Mouse (Mus musculus): ENCODE results near the gene Krt14. TPM values are rescaled to one million over a fixed set of nuclear protein-coding genes. Genes with fewer than 3 reads are reported as not detected.

The Krt14 gene
- polyA plus RNA-seq, 1 experiment from 2014 or later: 4.3 TPM

DNA sequence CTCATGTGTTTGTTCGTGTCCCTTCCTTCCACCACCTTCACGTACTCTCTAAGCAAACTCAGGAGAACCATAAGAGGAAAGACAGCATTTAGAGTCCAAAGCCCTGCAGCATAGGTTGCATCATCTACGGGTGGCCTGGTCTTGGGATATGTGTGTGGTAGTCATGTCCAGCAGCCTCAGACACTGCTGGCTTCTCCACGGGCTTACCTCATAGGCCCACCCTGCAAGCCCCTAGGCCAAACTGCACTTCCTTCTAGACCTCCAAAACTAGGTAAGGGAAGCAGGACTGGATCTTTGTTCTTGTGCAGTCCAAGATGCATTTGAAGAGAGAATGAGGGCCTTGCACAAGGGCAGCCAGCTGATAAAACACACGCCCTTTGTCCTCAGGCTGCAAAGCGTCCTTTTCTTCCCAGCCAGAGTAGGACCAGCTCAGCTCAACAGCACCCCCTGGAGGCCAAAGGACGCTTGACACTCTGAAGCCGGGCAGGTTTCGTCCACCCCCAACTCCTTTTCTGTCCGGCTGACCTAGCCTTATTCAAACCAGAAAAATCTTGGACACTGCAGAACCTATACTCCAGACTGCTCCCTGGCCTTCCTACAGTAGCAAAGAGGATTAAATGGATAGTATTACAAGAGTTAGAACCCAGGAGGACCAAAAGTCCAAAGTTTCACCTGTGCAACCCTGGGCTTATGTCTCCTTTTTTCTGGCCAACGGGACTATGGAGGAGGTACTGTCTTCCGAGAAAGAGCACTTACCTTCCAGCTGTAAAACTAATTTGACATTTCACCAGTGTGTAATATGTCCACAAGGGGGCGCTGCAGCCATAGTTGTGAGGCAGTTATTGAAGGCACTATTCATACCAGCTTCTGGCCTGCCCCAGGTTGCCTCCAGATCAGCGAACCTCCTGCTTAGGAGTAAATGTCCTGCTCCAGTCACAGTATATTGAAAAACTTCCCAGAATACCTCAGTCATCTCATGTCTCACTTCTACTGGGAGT lies 38.3 kb downstream of the Krt14 start:
- 30% methylated on average over 14 of the region's 14 CpGs for WGBS
- no peak overlapping the region for H3K4me2 ChIP-seq (ENCODE audit: low read length)
- ATAC-seq (replicated peaks; ENCODE audit: low FRiP score, low read depth): peak; percentile 45; the same call in 1 of the 2 replicates
- H3K27me3 ChIP-seq (ENCODE audit: insufficient read depth, low read length): no peaks in the 10 kb centered on the region
- TF ChIP-seq CTCF (IDR thresholded peaks at IDR 0.05; ENCODE audit: low read depth): peak; percentile 77
- H3K4me1 ChIP-seq (replicated peaks; ENCODE audit: insufficient read depth, low read length): no peaks in the 10 kb centered on the region
- H3K27ac ChIP-seq: no peak overlapping the region
- H3K9ac ChIP-seq (ENCODE audit: low read depth, low read length): no peak overlapping the region
- no peaks in the 10 kb centered on the region for H3K36me3 ChIP-seq (ENCODE audit: insufficient read depth, low read length)
- H3K9me3 ChIP-seq (replicated peaks; ENCODE audit: low read length): no peaks in the 10 kb centered on the region
- peak; percentile 82 for DNase-seq (ENCODE audit: low spot score)
- no peak overlapping the region for H3K4me3 ChIP-seq (replicated peaks; ENCODE audit: low read depth, low read length)

GRCm38 (mm10) chr11:100168071-100168470 lies 39.3 kb downstream of the Krt14 start:
- Histone ChIP-seq H3K9me3 (replicated peaks; ENCODE audit: low read length) (no peaks in the 10 kb centered on the region), H3K27ac (no peak overlapping the region), H3K36me3 (ENCODE audit: insufficient read depth, low read length) (no peaks in the 10 kb centered on the region), H3K4me3 (replicated peaks; ENCODE audit: low read depth, low read length) (no peak overlapping the region), H3K27me3 (ENCODE audit: insufficient read depth, low read length) (no peaks in the 10 kb centered on the region), H3K4me2 (ENCODE audit: low read length) (no peak overlapping the region), H3K4me1 (replicated peaks; ENCODE audit: insufficient read depth, low read length) (no peaks in the 10 kb centered on the region), H3K9ac (ENCODE audit: low read depth, low read length) (no peak overlapping the region)
- peak; percentile 17; the same call in 1 of the 2 replicates for TF ChIP-seq CTCF (IDR thresholded peaks at IDR 0.05; ENCODE audit: low read depth)
- WGBS: 37% methylated on average over 8 of the region's 8 CpGs
- DNase-seq (ENCODE audit: low spot score): peak; percentile 27
- ATAC-seq (replicated peaks; ENCODE audit: low FRiP score, low read depth): peak; percentile 53

DNA sequence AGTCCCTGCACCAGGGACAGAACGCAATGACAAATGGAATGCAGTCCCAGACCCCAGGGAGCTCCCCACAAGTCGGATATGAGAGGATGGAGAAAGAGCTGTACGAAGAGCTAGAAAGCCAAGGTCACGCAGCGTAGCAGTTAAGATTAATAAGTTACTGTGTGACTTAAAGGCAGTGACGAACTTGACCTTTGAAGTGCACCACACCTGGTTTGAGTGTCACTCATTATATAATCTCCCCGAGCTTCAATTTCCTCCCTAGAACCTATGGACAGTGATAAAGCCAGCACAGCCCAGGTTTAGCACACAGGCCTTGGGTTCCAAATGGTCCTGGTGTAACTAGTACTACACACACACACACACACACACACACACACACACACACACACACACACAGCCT lies 43.0 kb downstream of the Krt14 start:
- DNase-seq (ENCODE audit: low spot score): no peak
- Histone ChIP-seq H3K9ac (ENCODE audit: low read depth, low read length) (no peak overlapping the region), H3K27me3 (ENCODE audit: insufficient read depth, low read length) (no peaks in the 10 kb centered on the region), H3K36me3 (ENCODE audit: insufficient read depth, low read length) (no peaks in the 10 kb centered on the region), H3K4me2 (ENCODE audit: low read length) (no peak overlapping the region), H3K27ac (no peak overlapping the region; the same call in 1 of the 2 replicates), H3K4me1 (replicated peaks; ENCODE audit: insufficient read depth, low read length) (no peaks in the 10 kb centered on the region), H3K4me3 (replicated peaks; ENCODE audit: low read depth, low read length) (no peak overlapping the region), H3K9me3 (replicated peaks; ENCODE audit: low read length) (no peaks in the 10 kb centered on the region)
- TF ChIP-seq CTCF (IDR thresholded peaks at IDR 0.05; ENCODE audit: low read depth): no peak
- 29% methylated on average over 7 of the region's 7 CpGs for WGBS
- ATAC-seq (replicated peaks; ENCODE audit: low FRiP score, low read depth): no peak

DNA sequence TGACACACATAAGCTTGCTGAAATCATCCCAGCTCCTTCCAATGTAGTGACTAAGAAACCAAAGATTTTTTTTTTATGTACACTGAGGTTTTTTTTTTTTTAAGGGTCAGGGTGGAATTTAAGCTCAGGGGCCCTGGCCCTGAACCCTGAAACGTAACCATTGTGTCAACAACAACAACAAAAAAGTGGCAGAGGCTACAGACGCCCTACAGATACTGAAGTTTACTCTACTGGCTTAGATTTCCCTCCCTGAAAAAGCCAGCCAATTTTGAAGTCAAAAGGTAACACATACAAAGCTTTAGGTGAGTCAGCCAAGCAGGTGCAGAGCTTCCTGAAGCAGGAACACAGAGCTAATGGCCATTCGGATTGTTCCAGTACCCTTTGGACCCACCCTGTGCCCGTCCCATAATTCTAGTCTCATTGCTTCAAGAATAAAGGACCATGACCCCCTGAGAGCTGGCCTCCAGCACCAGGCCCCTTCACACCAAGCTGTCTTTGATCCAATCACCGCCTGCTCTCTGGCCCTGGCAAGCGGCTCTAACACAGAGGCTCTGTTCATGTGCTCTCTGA lies 49.4 kb downstream of the Krt14 start:
- Histone ChIP-seq H3K4me3 (replicated peaks; ENCODE audit: low read depth, low read length) (no peak overlapping the region), H3K9me3 (replicated peaks; ENCODE audit: low read length) (no peaks in the 10 kb centered on the region), H3K27ac (no peak overlapping the region), H3K4me2 (ENCODE audit: low read length) (no peak overlapping the region), H3K27me3 (ENCODE audit: insufficient read depth, low read length) (no peaks in the 10 kb centered on the region), H3K36me3 (ENCODE audit: insufficient read depth, low read length) (no peaks in the 10 kb centered on the region), H3K4me1 (replicated peaks; ENCODE audit: insufficient read depth, low read length) (no peaks in the 10 kb centered on the region), H3K9ac (ENCODE audit: low read depth, low read length) (no peak overlapping the region)
- no peak for DNase-seq (ENCODE audit: low spot score)
- 53% methylated on average over 6 of the region's 6 CpGs for WGBS
- TF ChIP-seq CTCF (IDR thresholded peaks at IDR 0.05; ENCODE audit: low read depth): no peak
- no peak for ATAC-seq (replicated peaks; ENCODE audit: low FRiP score, low read depth)

DNA sequence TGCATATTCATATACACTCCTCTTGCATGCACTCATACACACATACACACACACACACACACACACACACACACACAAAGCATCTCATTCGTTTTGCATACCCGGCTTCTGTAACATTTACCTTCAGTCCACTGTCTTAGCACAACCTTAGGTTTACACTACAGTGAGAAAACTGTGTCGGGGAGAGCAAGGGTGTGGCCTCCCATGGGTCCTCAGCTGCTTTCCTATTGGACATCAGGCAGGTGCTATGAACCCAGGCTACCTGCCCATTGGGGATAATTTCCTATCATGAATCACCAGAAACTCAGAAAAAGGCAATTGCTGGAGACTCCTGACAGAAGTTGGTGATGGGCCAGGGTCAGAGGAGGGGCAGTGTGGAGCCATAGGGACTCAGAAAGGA lies 50.0 kb downstream of the Krt14 start:
- H3K27me3 ChIP-seq (ENCODE audit: insufficient read depth, low read length): no peaks in the 10 kb centered on the region
- no peaks in the 10 kb centered on the region for H3K36me3 ChIP-seq (ENCODE audit: insufficient read depth, low read length)
- no peak overlapping the region for H3K4me3 ChIP-seq (replicated peaks; ENCODE audit: low read depth, low read length)
- no peak overlapping the region for H3K27ac ChIP-seq
- no peak for DNase-seq (ENCODE audit: low spot score)
- no peak for TF ChIP-seq CTCF (IDR thresholded peaks at IDR 0.05; ENCODE audit: low read depth)
- 79% methylated on average over 3 of the region's 3 CpGs for WGBS
- H3K4me2 ChIP-seq (ENCODE audit: low read length): no peak overlapping the region
- H3K9me3 ChIP-seq (replicated peaks; ENCODE audit: low read length): no peaks in the 10 kb centered on the region
- H3K4me1 ChIP-seq (replicated peaks; ENCODE audit: insufficient read depth, low read length): no peaks in the 10 kb centered on the region
- no peak overlapping the region for H3K9ac ChIP-seq (ENCODE audit: low read depth, low read length)
- no peak for ATAC-seq (replicated peaks; ENCODE audit: low FRiP score, low read depth)

DNA sequence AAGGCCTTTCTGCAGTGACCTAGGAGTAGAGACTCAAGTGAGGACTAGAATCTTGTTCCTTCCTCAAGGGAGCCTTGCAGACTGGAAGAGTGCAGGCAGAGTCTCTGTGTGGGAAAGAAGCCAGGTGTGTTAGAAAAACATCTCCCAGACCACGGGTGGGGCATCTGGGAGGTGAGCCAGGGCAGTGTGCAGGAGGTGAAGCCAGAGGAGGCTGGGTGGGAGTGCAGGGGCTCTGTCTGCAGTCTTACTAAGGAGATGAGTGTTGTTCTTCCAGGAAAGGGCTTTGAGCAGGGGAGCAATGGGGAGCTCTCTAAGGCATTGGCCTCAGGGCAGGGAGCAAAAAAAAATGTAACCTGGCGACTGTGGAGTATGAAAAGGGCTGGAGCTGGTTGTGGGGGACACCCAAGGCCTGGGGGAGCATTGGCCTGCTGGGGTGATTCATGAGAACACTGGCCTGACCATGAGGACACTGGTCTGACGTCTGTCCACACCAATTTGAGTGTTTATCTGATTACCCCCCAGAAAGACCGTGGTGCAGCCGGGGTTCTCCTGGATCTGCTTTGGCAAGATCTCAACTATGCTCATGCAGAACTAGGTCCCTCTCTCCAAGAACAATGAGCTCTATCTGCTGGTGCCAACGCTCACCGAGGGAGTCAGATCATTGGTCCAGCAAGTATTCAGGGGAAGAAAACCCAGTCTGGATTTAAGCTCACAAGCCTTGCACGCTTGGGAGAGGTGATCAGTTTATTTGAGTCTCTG lies 51.7 kb downstream of the Krt14 start:
- no peak for TF ChIP-seq CTCF (IDR thresholded peaks at IDR 0.05; ENCODE audit: low read depth)
- no peak overlapping the region for H3K4me3 ChIP-seq (replicated peaks; ENCODE audit: low read depth, low read length)
- no peak for ATAC-seq (replicated peaks; ENCODE audit: low FRiP score, low read depth)
- no peak overlapping the region for H3K4me2 ChIP-seq (ENCODE audit: low read length)
- no peaks in the 10 kb centered on the region for H3K4me1 ChIP-seq (replicated peaks; ENCODE audit: insufficient read depth, low read length)
- H3K9ac ChIP-seq (ENCODE audit: low read depth, low read length): no peak overlapping the region
- no peaks in the 10 kb centered on the region for H3K27me3 ChIP-seq (ENCODE audit: insufficient read depth, low read length)
- WGBS: 56% methylated on average over 8 of the region's 8 CpGs
- no peaks in the 10 kb centered on the region for H3K36me3 ChIP-seq (ENCODE audit: insufficient read depth, low read length)
- H3K9me3 ChIP-seq (replicated peaks; ENCODE audit: low read length): no peaks in the 10 kb centered on the region
- no peak overlapping the region for H3K27ac ChIP-seq
- DNase-seq (ENCODE audit: low spot score): no peak

Other genes starting within 250 kb of the Krt14 start
- not detected in 2 replicates for gene Krtap29-1, start 228.5 kb downstream of the Krt14 start, polyA plus RNA-seq (2015; fragmentation: Nextera tagmentation; extraction: Ambion mirVana)
- not detected in 2 replicates for gene Krtap16-1, start 221.0 kb downstream of the Krt14 start, polyA plus RNA-seq (2015; fragmentation: Nextera tagmentation; extraction: Ambion mirVana)
- not detected in 2 replicates for gene Krtap17-1, start 213.6 kb downstream of the Krt14 start, polyA plus RNA-seq (2015; fragmentation: Nextera tagmentation; extraction: Ambion mirVana)
- gene Krt33a, start 191.3 kb downstream of the Krt14 start, polyA plus RNA-seq (2015; fragmentation: Nextera tagmentation; extraction: Ambion mirVana): not detected in 2 replicates
- gene Krt33b, start 177.7 kb downstream of the Krt14 start, polyA plus RNA-seq (2015; fragmentation: Nextera tagmentation; extraction: Ambion mirVana): not detected in 2 replicates
- not detected in 2 replicates for gene Krt34, start 166.0 kb downstream of the Krt14 start, polyA plus RNA-seq (2015; fragmentation: Nextera tagmentation; extraction: Ambion mirVana)
- gene Krt31, start 157.0 kb downstream of the Krt14 start, polyA plus RNA-seq (2015; fragmentation: Nextera tagmentation; extraction: Ambion mirVana): not detected in 2 replicates
- gene Krt32, start 119.3 kb downstream of the Krt14 start, polyA plus RNA-seq (2015; fragmentation: Nextera tagmentation; extraction: Ambion mirVana): not detected in 2 replicates
- not detected in 2 replicates for gene Krt35, start 111.3 kb downstream of the Krt14 start, polyA plus RNA-seq (2015; fragmentation: Nextera tagmentation; extraction: Ambion mirVana)
- 0.78 and 1.2 TPM in 2 replicates for gene Krt36, start 101.9 kb downstream of the Krt14 start, polyA plus RNA-seq (2015; fragmentation: Nextera tagmentation; extraction: Ambion mirVana)
- 0.08 and 0.10 TPM in 2 replicates for gene Krt13, start 86.0 kb downstream of the Krt14 start, polyA plus RNA-seq (2015; fragmentation: Nextera tagmentation; extraction: Ambion mirVana)
- gene Krt15, start 71.6 kb downstream of the Krt14 start, polyA plus RNA-seq (2015; fragmentation: Nextera tagmentation; extraction: Ambion mirVana): 2.9 and 3.0 TPM in 2 replicates
- gene Krt19, start 58.9 kb downstream of the Krt14 start, polyA plus RNA-seq (2015; fragmentation: Nextera tagmentation; extraction: Ambion mirVana): 90.5 and 94.0 TPM in 2 replicates
- not detected in 2 replicates for gene Krt9, start 14.3 kb downstream of the Krt14 start, polyA plus RNA-seq (2015; fragmentation: Nextera tagmentation; extraction: Ambion mirVana)
- gene Krt16, start 41.4 kb upstream of the Krt14 start, polyA plus RNA-seq (2015; fragmentation: Nextera tagmentation; extraction: Ambion mirVana): not detected in 2 replicates
- 0.12 and 0.17 TPM in 2 replicates for gene Krt17, start 53.5 kb upstream of the Krt14 start, polyA plus RNA-seq (2015; fragmentation: Nextera tagmentation; extraction: Ambion mirVana)
- not detected in 2 replicates for gene Krt42, start 62.3 kb upstream of the Krt14 start, polyA plus RNA-seq (2015; fragmentation: Nextera tagmentation; extraction: Ambion mirVana)
- 1,736 and 1,746 TPM in 2 replicates for gene Eif1, start 112.3 kb upstream of the Krt14 start, polyA plus RNA-seq (2015; fragmentation: Nextera tagmentation; extraction: Ambion mirVana)
- gene Gast, start 126.9 kb upstream of the Krt14 start, polyA plus RNA-seq (2015; fragmentation: Nextera tagmentation; extraction: Ambion mirVana): not detected in 2 replicates
- 13.8 and 15.7 TPM in 2 replicates for gene Hap1, start 148.6 kb upstream of the Krt14 start, polyA plus RNA-seq (2015; fragmentation: Nextera tagmentation; extraction: Ambion mirVana)
- 119 and 129 TPM in 2 replicates for gene Jup, start 190.2 kb upstream of the Krt14 start, polyA plus RNA-seq (2015; fragmentation: Nextera tagmentation; extraction: Ambion mirVana)
- gene P3h4, start 207.3 kb upstream of the Krt14 start, polyA plus RNA-seq (2015; fragmentation: Nextera tagmentation; extraction: Ambion mirVana): 51.4 and 54.5 TPM in 2 replicates
- 108 and 122 TPM in 2 replicates for gene Fkbp10, start 208.1 kb upstream of the Krt14 start, polyA plus RNA-seq (2015; fragmentation: Nextera tagmentation; extraction: Ambion mirVana)
- gene Nt5c3b, start 234.3 kb upstream of the Krt14 start, polyA plus RNA-seq (2015; fragmentation: Nextera tagmentation; extraction: Ambion mirVana): 97.6 and 98.6 TPM in 2 replicates
- 0.29 and 0.32 TPM in 2 replicates for gene Klhl10, start 234.4 kb upstream of the Krt14 start, polyA plus RNA-seq (2015; fragmentation: Nextera tagmentation; extraction: Ambion mirVana)